Mouse (Mus musculus): ENCODE data around the gene Sept6. TPM values are rescaled to one million over a fixed set of nuclear protein-coding genes. Genes with fewer than 3 reads are reported as not detected.

The Sept6 gene
- total RNA-seq, 2 experiments from 2014 or later, result 47.6 to 48.4 TPM

- DNase-seq (ENCODE audit: low spot score in 2 of 2), result no peak
Observed at GRCm38 (mm10) chrX:36873765-36874164, 117.8 kb downstream of the Sept6 start, which contains the start of the genes Ube2a and C330007P06Rik. Gene Ube2a (plus strand): TSS chrX:36873900. Gene C330007P06Rik (minus strand): TSS chrX:36874111.

GRCm38 (mm10) chrX:36870372-36870771 is 121.2 kb downstream of the Sept6 start:
- DNase-seq (ENCODE audit: low spot score in 2 of 2), result no peak

- DNase-seq (ENCODE audit: low spot score in 2 of 2), result no peak
Observed at GRCm38 (mm10) chrX:36864609-36865328, 126.8 kb downstream of the Sept6 start.

- DNase-seq (ENCODE audit: low spot score in 2 of 2), result peak; percentile 74 to 89
Observed at GRCm38 (mm10) chrX:36863766-36864608, 127.6 kb downstream of the Sept6 start.

Other genes with a start within 250 kb of the Sept6 start
- under 1 TPM in 1 of 2 experiments, not detected in 1; 0.47 TPM for gene Slc25a43, start 248.1 kb downstream of the Sept6 start, total RNA-seq (2021)
- 100 to 1,000 TPM; 320 to 325 TPM for gene Slc25a5, start 196.1 kb downstream of the Sept6 start, total RNA-seq (2021)
- gene Ube2a, start 117.9 kb downstream of the Sept6 start, total RNA-seq (2021), result 10 to 100 TPM; 53.5 to 57.9 TPM
- 10 to 100 TPM; 40.8 to 42.6 TPM for gene C330007P06Rik, start 117.7 kb downstream of the Sept6 start, total RNA-seq (2021)
- gene Nkrf, start 88.9 kb downstream of the Sept6 start, total RNA-seq (2021), result 10 to 100 TPM; 30.4 to 32.1 TPM
- not detected for gene Sowahd, start 57.1 kb upstream of the Sept6 start, total RNA-seq (2021)
- 100 to 1,000 TPM; 252 to 254 TPM for gene Rpl39, start 93.6 kb upstream of the Sept6 start, total RNA-seq (2021)
- 10 to 100 TPM; 18.4 to 18.9 TPM for gene Upf3b, start 118.5 kb upstream of the Sept6 start, total RNA-seq (2021)
- 10 to 100 TPM; 12.5 to 14.8 TPM for gene Nkap, start 135.0 kb upstream of the Sept6 start, total RNA-seq (2021)
- gene Akap14, start 177.0 kb upstream of the Sept6 start, total RNA-seq (2021), result under 1 TPM; 0.30 TPM
- gene Ndufa1, start 199.4 kb upstream of the Sept6 start, total RNA-seq (2021), result 100 to 1,000 TPM; 209 to 223 TPM
- gene Rnf113a1, start 199.5 kb upstream of the Sept6 start, total RNA-seq (2021), result 1 to 10 TPM; 7.3 to 8.4 TPM
- gene Gm9, start 219.2 kb upstream of the Sept6 start, total RNA-seq (2021), result not detected
- not detected for gene Rhox1, start 230.5 kb upstream of the Sept6 start, total RNA-seq (2021)

All from layer of hippocampus, adult 18-20 months (tissue).